Mouse (Mus musculus) urinary bladder, postnatal 25 days (tissue): ENCODE data around the gene Foxe1.
A peak's percentile ranks its signal among the peaks of the same experiment; 100 is the strongest.

Experiments used
- DNase-seq: peaks from one replicate; pipeline ENCODE4 v3.0.0; 2022; ENCODE audit warnings: low spot score

The Foxe1 gene

DNA sequence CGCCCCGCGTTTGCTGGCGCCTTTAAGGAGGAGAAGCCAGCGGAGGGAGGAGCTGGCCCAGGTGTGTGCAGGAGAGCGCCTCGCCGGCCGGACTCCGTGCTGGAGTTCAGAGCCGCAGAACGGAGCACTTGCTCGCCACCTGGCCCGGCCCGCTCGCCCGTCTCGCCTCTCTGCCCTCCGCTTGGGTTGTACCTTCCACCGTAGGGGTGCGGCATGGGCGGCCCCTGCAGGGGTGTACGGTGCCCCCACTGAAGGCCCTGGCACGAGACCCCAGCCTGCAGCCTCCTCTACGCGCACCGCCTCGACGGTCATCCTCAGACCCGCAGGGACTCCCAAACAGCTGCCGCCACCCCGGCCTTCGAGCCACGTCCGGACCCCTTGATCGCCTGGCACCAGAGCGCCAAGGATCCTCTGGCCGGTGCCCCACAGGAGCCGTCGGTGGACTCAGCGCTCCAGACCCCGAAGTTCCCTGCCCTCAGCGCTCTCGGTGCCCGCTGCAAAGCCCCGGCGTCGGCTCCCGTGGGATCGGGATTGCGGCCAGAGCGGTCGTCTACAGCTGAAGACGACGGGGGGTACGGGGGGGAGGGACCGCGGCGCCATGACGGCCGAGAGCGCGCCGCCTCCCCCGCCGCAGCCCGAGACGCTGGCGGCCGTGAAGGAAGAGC, at the start of gene Foxe1:
Foxe1 (plus strand) TSS at position 14 of the 665 bp plus-strand sequence.
- DNase-seq: no peak

DNA sequence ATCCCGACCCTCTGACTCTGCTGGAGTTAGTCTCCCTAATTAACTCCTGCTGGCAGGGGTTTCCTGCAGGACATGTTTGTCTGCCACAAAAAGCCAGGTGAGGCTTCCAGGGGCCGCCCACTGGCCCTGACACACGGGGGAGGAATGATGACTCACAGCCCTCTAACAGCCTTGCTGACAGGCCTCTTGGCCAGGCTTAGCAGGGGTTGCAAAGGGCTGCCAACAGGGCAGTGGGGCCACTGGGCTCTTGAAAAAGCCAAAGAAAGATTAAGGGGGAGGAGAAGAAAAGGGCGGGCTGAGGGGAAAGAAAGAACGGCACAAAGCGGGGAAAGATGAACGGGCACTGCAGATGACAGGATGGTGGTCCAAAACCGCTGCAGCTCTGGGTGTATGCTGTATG, 39.3 kb upstream of the Foxe1 start:
- peak; percentile 62 for DNase-seq

DNA sequence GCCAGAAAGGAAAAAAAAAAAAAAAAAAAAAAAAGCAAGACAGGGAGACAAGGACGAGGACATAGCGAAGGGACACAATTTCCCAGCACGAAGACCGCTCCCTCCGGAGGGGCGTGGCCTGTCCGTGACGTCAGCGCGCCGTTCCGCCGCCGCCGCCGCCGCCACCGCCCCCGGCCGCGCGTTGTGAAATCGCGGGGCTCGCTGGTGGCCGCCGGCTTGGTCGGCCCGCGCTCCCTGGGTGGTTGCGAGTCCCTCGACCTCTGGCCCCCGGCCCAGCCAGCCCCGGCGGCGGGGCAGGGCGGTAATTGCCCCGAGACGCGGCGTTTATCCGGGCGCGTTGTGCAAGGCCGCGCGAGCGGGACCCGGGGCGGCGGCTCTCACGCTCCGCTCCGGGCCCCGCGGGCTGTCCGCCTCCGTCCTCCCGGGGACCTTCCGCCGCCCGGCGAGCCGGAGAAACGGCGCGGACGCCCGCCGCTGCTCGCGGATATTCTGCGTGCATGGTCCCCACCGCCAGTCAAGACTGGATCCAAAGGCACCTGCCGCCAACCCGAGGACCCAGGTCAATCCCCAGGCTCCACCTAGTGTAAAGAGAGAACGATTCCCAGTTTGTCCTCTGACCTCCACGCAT, 38.5 kb upstream of the Foxe1 start:
- peak; percentile 91 for DNase-seq

DNA sequence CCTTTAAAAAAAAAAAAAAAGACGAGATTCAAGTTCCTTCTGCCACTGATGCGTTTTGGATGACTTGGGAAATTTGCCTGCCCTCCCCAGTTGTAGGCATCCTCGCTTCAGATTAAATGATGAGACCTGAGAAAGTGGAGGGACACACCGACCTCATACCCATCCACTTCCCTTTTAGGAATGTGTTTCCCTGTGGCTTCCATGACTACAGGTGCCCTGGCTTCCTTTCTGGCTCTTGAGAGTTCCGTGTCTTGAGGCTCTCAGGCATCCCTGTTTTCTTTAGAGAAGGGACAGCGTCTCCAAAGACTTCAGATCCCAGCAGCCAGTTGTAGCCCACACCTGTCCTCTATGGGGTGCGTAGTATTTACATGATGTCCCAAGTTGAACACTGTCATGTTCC, 38.0 kb upstream of the Foxe1 start:
- DNase-seq: no peak

DNA sequence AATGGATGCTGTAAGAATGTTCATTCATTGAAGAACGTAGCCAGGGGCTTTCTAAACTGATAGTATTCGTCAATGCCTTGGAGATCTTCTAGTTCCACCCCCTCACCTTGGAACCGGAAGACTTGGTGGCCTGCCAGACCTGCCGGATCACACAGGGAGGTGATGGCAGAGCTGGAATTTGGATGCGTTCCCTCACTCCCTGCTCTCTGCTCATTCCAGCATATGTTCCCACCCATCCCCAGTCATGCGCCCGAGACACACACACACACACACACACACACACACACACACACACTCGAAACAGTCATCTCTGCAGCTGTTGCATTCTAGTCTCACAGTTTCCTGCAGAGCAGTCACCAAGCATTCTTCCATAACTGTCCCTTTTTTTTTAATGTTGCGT, 36.1 kb upstream of the Foxe1 start:
- peak; percentile 18 for DNase-seq

DNA sequence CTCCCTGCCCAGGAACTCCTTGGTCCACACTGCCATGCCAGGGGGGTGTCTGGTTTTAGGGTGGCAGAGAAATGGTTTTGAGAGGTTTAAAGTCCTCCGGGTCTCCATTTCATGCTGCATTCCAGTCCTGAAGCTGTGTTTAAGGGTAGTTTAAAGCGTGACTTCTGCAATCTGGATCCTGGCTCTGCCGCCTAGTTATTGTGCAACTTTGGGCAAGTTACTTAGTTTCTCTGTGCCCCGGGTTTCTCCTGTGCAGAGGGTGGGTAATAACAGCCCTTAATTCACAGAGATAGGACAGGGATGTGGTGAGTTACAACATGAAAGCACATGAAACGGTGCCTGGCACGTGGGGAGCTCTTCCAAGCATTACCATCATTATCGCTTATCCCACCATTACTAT, 35.5 kb upstream of the Foxe1 start:
- no peak for DNase-seq

DNA sequence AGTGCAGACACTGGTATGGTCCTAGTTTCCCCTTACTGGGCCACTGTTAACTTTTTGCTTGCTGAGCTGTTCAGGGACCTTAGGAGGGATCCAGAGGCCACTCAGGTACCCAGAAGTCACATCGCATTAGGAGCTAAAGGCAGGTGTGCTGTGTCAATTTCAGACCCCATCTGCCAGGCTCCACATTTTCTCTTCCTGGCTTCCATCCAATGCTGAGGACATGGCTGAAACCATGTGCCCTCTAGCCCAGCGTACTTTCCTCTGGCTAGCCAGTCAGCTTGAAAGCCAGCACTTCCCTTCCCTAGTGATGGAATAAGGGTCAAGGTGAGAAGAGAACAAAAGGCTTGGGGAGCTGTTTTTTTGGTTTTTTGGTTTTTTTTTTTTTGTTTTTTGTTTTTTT, 31.8 kb upstream of the Foxe1 start:
- no peak for DNase-seq

DNA sequence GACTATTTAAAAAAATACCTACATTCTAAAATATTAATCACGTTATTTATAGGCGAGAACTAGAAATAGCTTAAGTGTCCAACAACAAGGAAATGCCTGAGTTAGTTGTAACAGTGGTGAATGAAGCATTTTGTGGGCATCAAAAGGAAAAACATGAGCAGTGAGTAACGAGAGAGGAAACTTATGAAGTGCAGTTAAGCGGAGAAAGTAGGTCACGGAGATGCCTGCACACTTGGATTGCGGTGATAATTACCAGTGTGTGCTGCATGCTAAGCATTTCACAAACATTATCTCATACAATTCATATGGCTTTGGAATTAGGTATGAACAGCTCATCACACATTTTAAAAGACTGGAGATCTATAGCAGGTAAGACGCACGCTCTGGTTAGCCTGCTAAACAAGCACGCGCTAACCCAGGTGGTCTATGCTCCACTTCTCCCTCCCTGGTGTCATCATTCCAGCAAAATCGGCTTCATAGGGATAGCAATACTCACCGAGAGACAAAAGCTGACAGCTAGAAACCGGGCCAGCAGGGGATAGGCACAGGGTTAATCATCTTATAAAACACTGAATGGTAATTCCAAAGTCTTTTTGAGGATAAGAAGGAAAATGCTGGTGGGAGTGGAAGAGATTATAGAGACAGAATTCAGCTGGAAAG, 21.5 kb upstream of the Foxe1 start:
- DNase-seq: no peak

DNA sequence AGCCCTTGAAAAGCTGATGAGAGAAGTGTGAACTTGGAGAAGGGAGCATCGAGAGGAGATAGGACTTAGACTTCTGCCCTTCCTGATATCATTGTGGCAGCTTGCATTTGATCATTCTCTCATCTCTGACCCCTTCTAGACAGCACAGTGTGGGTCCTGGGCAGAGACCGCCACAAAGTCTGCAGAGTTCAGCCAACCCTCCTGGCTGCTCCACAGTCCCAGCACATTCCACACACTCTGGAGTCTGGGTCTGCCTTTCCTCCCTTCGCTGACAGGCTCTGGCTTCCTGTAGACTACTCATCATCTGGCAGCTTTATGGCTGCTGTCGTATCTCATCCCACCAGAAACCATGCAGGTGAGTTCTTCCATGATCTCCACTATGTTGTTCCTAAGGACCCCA, 20.7 kb upstream of the Foxe1 start:
- DNase-seq: no peak

DNA sequence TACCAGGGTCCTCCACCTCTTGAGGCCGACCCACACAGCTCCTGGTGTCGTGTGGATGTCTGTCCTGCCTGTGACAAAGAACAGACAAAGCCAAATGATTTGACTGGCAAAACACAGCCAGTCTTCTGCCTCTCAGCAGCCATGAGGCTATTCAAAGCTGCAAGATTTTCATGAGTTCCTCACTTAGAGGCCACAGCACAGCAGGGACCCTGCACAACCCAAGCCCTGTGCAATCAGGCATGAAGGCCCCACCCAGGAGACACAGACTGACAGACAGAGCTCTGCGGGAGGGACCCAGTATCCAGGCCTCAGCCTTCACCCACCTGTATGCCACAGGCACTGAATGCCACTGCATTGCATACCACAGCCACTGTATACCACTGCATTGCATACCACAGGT, 14.5 kb upstream of the Foxe1 start:
- DNase-seq: no peak

DNA sequence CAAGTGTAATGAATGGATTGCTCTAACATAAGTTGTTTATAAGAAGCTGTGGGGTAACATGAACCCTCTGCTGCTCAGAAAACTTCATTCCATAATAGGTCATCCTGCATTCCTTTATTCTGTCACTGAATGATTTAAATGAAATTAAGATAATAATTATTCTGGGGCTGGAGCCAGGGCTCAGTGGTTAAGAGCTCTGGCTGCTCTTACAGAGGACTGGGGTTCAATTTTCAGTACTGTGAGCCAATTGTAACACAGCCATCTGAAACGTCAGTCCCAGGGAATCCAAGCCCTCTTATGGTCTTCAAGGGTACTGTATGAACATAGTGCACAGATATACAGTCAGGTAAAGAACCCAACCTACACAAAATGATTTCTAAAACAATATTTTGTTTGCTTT, 7.6 kb upstream of the Foxe1 start:
- no peak for DNase-seq

DNA sequence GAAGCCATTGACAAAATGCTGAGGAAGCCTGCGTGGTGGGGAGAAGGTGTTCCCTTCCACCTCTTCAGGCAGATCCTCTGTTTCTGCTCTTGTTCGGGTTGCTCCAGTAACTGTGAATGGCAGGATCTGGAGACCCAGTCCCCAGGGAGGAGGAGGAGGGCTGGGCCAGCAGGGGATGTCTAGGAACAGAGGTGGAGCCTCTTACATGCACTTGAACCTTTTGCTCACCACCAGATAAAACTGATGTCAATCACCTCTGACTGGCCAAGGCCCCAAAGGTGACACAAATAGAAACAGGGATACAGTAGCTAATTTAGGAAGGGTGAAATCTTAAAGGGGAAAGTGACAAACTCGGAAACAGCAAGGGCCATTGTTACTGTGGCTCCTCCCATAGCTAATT, 5.4 kb upstream of the Foxe1 start:
- DNase-seq: no peak

DNA sequence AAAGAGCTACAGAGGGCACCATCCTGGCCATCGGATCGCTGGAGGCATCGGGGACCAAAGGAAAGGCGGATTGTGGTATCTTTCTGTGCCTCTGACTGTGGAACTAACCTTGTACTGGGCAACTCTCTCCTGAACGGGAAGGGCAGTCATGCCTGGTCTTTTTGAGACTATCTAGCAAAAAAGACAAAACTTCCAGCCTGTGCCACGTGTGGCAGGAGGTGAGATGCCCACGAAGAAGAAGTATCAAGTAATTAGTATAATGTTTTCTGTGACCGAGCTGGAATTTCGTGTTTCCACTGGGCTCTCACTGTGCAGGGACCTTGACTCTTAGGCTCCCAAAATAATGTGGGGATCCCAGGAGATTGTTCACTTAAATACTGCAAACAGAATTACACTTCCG, 4.4 kb upstream of the Foxe1 start:
- no peak for DNase-seq

DNA sequence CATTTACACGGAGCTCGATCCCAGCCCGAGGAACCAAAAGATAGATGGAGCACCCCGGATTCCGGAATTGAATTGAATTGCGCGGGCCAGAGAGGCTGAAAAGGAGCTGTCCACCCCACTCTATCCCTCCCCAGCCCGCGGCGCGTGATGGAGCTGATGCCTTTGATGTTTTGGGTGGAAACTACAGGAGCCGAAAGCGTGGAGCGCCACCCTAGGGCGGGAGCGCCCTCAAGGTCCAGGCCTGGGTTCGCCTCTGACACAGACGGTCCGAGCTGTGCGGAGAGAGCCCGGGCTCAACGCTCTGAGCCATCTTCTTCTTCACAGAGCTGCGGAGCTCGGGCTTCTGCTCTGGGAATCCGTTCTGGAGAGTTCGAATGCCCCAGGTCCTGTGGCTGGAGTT, 3.8 kb upstream of the Foxe1 start:
- no peak for DNase-seq

DNA sequence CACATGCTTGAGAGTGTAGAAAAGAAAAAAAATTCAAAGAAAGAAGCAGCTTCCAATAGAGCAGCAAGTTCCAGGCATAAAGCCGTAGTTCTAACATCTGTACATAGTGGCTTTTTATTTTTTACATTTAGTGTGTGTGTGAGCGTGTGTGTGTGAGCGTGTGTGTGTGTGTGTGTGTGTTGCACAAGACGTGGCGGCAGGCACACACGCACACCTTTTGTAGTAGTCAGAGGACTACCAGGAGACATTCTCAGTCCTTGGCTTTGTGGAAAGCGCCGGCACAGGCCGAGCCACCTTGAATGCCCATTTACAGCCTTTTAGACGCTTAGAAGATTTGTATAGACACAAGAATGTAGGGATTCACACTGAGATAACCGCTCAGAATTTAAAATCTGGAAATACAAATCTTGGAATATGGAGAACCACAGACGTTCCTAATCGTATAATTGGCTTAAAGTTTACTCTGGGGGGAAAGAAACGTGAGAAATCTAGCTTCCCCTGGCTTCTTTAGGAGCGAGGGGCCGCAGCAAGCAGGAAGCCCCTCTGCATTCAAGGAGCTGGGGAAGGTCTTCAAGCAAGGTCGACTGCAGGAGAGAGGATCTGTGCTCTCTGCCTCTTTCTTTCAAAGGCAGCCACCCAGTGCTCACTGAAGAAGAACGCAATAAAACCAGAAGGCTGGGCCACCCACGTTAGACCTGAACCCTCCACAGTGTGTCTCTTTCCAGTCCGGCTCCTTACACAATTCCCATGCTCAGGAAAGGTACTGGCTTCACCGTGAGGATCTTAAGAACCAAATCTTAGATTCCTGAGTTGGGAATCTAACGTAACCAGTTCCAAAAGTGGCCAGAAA, 1.4 kb upstream of the Foxe1 start:
- no peak for DNase-seq

DNA sequence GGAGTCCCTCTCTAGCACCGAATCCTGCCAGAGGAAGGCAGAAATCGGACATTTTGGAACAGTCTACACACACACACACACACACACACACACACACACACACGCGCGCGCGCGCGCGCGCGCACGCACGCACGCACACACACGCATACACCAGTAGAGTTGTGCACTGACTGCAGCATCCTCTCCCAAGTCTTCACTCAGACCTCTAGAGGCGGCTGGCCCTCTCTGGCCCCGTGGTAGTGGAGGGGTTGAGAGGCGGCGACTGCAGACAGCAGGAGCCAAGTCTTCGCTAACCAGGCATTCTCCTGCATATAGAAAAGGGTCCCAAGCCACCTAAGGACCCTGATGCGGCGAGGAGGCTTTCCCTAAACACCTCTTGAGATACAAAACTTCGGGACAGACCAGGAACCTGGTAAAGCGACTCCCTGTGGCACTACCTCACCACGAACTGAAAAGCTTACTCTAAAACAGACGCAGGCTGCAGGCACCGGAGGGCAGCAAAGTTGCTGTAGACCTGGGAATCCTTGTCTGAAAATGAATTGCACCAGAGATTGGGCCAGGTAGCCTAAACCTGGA, 610 bp upstream of the Foxe1 start:
- DNase-seq: no peak

DNA sequence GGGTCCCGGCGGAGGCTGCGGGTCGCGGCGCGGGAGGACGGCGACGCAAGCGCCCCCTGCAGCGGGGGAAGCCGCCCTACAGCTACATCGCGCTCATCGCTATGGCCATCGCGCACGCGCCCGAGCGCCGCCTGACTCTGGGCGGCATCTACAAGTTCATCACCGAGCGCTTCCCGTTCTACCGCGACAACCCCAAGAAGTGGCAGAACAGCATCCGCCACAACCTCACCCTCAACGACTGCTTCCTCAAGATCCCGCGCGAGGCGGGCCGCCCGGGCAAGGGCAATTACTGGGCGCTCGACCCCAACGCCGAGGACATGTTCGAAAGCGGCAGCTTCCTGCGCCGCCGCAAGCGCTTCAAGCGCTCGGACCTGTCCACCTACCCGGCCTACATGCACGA, 879 bp downstream of the Foxe1 start:
- no peak for DNase-seq

DNA sequence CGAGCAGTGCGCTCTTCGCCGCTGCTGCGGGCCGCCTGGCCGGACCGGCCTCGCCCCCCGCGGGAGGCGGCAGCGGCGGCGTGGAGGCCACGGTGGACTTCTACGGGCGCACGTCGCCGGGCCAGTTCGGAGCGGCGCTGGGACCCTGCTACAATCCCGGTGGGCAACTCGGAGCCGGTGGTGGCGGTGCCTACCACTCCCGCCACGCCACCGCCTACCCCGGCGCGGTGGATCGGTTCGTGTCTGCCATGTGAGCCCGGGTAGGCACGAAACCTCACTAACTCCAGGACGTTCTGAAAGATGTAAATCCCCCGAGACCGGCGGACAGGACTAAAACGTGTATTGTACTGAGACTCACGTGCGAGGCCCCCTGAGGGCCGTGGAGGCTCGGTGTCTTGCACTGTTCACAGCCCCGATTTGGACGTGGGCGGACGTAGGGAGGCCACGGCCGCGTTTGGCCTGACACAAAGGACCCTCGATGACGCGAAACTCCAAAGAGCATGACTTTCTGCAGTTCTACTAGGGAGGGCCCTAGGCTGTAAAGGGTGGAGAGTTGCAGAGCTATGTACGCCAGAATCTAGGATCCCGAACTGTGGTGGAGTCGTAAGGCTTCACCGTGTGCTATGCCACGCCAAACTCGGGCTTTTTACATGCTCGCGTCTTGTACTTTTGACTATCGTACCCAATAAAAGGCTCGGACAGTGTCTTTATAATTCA, 1.8 kb downstream of the Foxe1 start:
- DNase-seq: no peak

DNA sequence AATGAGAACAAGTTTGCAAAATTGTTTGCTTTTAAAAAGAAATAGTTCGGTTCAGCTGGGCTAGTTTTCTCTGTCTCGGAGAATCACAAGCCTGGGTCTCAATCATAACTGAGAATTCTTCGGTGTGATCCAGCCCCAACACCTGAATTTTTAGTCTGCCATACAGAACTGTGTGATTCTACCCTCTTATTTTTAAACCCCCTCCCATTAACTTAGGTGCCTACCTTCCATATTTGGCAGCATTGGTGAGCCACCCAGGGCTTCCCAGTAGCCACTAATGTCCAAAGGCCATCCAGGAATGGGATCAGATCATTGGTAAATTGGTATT, 2.3 kb downstream of the Foxe1 start:
- DNase-seq: no peak

DNA sequence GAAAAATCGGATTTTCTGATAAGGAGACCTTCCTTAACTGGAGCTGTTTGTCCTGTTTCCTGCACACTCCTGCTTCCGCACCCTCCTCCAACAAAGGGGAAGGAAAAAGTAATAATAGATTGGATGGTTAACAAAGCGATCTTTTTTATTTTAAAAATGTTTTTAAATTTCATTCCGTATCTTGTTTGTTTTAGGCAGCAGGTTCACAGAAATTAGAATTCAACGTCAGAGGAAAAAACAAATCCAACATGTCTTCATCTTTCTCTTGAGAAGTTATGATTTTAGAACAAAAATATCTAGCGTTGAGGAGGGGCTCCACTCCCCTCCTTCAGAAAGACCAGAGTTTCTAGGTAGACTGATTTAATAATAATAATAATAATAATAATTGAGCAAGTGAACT, 2.8 kb downstream of the Foxe1 start:
- DNase-seq: no peak

DNA sequence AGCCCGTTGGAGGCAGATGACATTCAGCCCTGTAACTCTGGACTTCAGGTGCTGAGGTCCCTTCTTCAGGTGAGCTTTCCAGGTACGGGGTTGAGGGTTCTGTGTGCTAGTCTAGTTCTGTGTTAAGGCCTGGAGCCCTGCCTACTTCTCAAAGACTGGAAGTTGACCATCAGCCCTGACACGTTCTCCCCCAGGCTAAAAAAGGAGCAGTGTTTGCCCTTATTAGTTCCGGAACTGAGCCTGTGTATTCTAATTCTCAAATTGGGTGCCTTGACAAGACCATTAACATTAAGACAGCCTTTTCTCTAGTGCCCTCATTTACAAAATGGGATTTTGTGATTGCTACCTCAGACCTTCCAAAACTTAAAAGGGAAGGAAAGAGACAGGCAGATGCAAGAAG, 3.7 kb downstream of the Foxe1 start:
- DNase-seq: no peak
